Comparison of ENCODE assay signal across 15 mouse cellular contexts in genomic region chr7:102253631-102254030, GRCm38 (mm10).
"Had no signal": no experiment of that assay in that cellular context is flagged by ENCODE, and none has a peak within 500 bp of the region (broad histone marks: within the 10 kb centered on the region; RNA-seq: fewer than 3 reads in every experiment).

No protein-coding gene starts in this region.

- H3K4me2 ChIP-seq: kidney, embryonic 15.5 days; limb, embryonic 15.5 days; lung, embryonic 14.5 days; midbrain, embryonic 12.5 days had no signal

- H3K9me3 ChIP-seq: kidney, embryonic 15.5 days; limb, embryonic 15.5 days; midbrain, embryonic 12.5 days had no signal

- H3K27ac ChIP-seq: kidney, embryonic 15.5 days; left cerebral cortex, adult 2 months; limb, embryonic 15.5 days; midbrain, embryonic 12.5 days had no signal

- H3K27me3 ChIP-seq: kidney, embryonic 15.5 days; limb, embryonic 15.5 days; midbrain, embryonic 12.5 days had no signal

- DNase-seq: kidney, adult 2 months; kidney, postnatal 14 days; lung, embryonic 14.5 days; lung, postnatal 10 days; lung, postnatal 4 days; right cerebral cortex, adult 18-20 months; right cerebral cortex, postnatal 4 days; spleen, adult 18-20 months; thymus, adult 18-20 months; thymus, postnatal 14 days had no signal

- ATAC-seq: intestine, embryonic 16.5 days had no signal

- H3K9ac ChIP-seq: kidney, embryonic 15.5 days; limb, embryonic 15.5 days; lung, embryonic 14.5 days; midbrain, embryonic 12.5 days had no signal

- H3K36me3 ChIP-seq: kidney, embryonic 15.5 days; limb, embryonic 15.5 days; midbrain, embryonic 12.5 days had no signal

- H3K4me3 ChIP-seq: kidney, embryonic 15.5 days; left cerebral cortex, adult 2 months; limb, embryonic 15.5 days; midbrain, embryonic 12.5 days had no signal
